Mouse (Mus musculus) hindlimb bud, embryonic 11.5 days (tissue): ENCODE data around the gene Ugcg.
"Not testable (repeated sequence)": the region's sequence is repeated elsewhere in the genome, so short reads cannot be mapped to it uniquely, and the experiment has no call there.

Experiments used
- DNase-seq: peaks from one replicate; pipeline ENCODE4 v3.0.0-alpha.2; 2012; ENCODE audit warnings: low read depth, low spot score; ENCODE audit errors: extremely low spot score

Gene Ugcg

GRCm38 (mm10) chr4:59254397-59254796, 65.3 kb downstream of the Ugcg start:
- DNase-seq, result no peak

- DNase-seq, result no peak
Measured at GRCm38 (mm10) chr4:59255988-59256387, 66.9 kb downstream of the Ugcg start.

- DNase-seq, result no peak
Measured at GRCm38 (mm10) chr4:59257866-59258265, 68.8 kb downstream of the Ugcg start.

GRCm38 (mm10) chr4:59258771-59259170, 69.7 kb downstream of the Ugcg start:
- DNase-seq, result no peak

GRCm38 (mm10) chr4:59259806-59260205, 70.7 kb downstream of the Ugcg start:
- DNase-seq, result no peak

DNA sequence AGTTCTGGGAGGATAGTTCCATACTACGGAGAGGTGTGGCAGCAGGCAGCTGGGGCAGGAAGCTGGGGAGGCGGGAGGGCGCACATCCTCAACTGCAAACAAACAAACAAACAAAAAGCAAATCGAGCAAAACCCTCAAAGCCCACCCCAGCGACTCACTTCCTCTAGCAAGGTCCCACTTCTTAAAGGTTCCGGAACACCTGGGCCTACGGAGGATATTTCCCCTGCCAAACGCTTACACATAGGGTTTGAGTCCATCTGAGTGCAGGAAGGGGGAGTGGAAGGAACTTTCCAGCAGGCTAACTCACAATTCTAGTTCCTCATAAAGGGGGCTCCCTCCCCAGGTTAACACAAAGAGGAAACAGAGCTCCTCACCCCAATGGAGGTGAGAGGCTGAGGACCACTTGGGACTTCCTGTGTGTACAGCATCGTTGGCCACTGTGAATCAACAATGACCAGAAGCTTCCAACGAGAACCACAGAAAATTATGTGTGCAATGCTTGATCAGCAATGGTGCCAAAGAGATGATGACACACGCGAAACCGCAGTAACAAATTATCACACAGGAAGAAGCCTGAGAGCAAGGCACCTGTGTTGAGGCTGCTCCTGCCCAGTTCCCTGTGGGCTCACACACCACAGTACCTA, 71.9 kb downstream of the Ugcg start:
- no peak for DNase-seq

DNA sequence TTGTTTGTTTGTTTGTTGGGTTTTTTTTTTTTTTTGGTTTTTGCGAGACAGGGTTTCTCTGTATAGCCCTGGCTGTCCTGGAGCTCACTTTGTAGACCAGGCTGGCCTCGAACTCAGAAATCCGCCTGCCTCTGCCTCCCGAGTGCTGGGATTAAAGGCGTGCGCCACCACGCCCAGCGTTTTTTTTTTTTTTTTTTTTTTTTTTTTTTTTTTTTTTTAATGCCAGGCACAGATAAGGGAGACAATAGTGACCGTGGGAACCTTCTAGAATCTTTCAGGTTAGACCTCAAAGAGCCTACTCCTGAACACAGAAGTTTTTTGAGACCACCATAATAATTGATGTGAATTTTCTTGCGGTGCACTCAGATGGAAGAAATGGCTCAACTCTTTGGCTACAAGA, 72.5 kb downstream of the Ugcg start:
- DNase-seq, result not testable (repeated sequence)

DNA sequence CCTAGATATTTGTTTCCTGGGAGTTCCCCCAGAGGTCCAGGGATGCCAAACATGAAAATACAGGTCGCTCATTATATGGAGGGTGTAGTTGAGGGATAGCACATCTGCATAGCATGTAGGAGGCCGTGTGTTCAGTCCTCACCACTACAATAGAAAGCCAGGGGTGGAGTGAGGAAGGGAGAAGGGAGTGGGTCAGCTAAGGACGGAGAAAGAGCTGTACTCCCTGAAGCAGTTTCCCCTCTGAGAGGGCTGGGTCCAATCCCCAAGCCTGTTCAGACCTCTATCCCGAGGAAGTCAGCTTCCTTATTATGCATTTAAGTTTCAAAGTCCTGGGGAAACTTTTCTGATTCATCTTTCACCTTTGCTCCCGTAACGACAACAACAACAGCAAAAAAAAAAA, 73.1 kb downstream of the Ugcg start:
- DNase-seq, result no peak

DNA sequence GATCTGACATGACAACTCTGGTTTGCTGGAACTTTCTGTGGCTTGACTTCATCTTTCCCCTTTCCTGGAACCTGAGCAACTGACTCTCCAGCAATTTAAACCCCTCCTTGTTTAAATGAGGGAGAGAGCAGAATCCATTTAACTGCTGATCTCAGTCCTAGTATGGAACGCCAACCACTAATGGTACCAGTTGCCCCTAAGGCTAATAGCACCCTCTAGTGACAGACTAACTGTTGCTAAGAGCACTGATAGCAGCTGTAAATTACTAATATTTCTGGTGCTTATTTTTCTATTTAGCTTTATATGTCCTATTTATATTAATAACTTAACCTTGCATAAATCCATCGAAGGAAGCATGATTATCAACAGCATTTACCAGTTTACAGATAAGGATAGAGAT, 74.4 kb downstream of the Ugcg start:
- no peak for DNase-seq

DNA sequence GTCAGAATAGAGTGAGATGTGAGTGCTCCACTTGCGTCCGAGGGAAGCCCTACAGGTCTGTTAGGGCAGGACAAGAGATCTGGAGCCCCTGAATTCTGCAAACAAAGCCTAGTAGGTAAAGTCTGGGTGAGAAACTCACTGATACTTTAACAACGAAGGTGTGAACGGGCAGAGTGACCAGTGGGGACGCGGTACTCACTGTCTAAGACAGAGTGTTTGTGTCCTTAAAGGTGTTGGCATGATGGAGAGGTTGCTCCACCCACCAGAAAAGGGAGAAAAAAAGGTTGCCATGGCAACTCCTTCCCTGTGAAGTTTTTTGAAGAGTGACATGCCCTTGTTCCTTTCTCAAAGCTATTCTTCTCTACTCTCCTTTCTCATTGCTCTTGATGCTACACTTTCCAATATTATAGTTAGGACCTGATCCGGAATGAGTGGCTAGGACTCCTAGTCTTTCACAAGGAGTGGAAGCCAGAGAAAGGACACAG, 75.6 kb downstream of the Ugcg start:
- DNase-seq, result no peak

DNA sequence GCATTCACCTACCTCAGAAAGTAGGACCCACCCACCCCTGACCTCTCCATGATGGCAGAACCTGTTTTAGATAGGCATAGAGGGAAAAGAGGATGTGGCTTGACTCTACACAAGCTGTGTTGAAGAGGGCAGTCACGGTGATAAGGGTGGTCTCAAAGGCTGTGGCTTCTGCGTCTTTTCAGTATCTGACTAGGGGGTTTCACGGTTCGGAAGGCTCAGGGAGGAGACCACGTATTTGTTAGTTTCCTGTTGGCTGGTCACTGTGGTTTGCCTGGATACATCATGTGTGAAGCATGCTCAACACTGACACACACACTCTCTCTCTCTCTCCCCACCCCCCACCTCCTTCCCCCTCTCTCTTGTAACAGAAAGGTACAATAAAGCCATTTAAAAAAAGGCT, 76.1 kb downstream of the Ugcg start:
- no peak for DNase-seq

DNA sequence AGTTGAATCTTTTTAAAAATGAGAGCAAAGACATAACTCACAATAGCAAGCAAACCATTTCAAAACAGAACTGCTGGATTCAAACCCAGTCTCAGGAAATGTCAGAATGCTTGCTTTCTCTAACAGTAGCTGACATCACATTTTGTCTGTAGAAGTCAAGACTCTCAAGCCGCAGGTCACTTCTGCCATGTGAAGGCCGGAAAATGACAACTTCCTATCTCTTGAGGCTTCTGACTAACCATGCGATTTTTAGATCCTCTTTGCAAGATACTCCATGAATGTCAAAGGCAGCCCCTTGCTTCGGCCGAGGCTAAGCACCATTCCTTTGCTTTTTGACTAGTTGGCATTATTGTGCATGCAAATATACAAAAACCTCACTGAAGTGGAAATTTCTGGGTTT, 76.6 kb downstream of the Ugcg start:
- DNase-seq, result no peak
